Mouse (Mus musculus): ENCODE results near the gene Thsd4.
"Not testable (repeated sequence)": the region's sequence is repeated elsewhere in the genome, so short reads cannot be mapped to it uniquely, and the experiment has no call there.

Gene Thsd4

GRCm38 (mm10) chr9:60194905-60195304 lies 326.9 kb downstream of the Thsd4 start:
- no peak for DNase-seq

GRCm38 (mm10) chr9:60192321-60192720 lies 329.5 kb downstream of the Thsd4 start:
- DNase-seq, result no peak

DNA sequence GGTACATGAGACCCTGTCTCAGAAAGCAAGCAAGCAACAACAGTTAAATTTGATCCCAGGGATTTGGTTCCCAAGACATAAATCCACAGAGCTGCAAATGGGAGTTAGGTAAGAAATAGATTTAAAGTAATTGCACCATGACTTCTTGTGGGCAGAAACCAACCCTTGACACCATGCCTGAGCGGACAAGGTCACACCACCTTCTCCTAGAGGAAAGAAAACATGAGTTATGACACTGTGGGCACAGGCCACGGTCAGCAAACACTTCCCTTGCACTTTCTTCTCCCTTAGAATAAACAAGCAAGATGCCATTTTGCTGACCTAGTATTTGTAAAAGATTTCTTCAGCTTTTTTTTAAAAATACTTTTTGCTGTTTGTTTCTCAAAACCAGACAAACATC lies 334.4 kb downstream of the Thsd4 start:
- DNase-seq, result no peak

GRCm38 (mm10) chr9:60186948-60187347 lies 334.9 kb downstream of the Thsd4 start:
- no peak for DNase-seq

GRCm38 (mm10) chr9:60184083-60184482 lies 337.8 kb downstream of the Thsd4 start:
- no peak for DNase-seq

DNA sequence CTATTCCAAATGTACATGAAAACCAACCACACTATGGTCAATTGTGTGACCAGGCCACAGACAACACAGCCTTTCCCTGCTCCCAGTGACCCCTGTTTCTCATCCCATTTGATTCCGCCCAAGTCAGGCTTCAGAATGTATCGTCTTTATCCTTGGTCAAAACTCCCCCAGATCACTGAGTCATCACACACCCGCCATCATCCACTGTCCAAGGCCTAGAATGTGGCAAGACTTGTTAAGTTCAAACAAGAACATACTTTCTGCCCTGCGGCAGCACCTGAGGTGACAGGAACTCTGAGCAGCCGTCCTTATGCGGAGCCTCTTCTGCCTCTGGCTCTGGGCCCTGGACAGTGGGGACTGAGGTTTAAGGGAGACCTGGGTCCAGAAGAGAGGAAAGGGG lies 339.5 kb downstream of the Thsd4 start:
- no peak for DNase-seq

- DNase-seq, result no peak
Observed at GRCm38 (mm10) chr9:60180936-60181335, 340.9 kb downstream of the Thsd4 start.

DNA sequence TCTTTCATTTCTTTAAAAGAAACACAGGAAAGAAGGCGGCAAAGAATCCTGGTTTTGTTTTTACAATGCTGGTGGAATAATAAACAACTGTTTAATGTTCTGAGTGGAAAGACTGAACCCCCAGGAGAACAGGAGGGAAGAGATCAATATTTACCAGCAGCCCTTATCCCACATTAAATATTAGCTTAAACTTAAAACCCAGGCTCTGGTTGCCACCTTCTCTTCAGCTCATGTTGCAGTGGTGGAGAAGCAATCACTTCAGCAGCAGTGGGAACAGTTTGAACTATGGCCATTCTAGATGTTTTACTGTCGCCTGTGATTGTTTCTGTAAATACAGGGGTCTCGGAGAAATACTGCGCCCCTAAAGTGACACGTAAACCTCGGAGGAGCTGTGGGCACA lies 341.7 kb downstream of the Thsd4 start:
- no peak for DNase-seq

DNA sequence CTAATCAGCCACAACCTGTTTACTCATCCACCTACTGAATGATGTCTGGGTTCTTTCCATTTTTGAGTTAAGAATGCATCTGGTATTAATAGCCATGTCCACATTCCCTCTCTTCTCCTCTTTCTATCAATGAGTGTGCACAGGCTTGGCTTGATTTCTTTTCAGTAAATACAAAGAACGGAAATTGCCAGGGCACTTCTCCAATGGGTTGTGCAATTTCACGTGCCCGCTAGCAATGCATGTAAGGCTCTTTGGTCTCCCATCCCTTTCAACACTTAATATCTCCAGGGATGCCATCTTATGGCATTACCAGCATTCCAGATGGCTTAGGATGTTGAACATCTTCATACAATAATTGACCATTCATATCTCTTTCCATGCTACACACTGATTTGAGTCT lies 345.5 kb downstream of the Thsd4 start:
- no peak for DNase-seq

GRCm38 (mm10) chr9:60172459-60173060 lies 349.3 kb downstream of the Thsd4 start:
- not testable (repeated sequence) for DNase-seq

DNA sequence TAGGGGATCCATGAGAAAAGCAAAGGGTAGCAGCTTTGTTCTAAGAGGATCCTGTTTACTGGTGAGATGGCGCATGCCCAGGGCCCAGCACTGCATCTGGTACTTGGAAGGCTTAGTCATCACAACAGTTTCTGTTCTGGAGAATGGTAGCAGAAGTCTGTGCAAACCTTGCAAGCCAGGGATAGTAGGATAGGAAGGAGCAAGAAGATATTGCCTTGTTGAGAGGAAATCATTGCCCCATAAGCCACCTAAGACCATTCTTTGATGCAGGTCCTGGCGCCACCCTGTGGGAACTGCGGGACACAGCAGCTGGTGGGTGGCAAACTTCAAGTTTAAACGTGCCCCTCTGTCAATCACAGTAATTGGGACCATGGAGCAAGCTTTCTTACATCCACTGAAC lies 354.9 kb downstream of the Thsd4 start:
- peak; percentile 45 for DNase-seq

- DNase-seq, result no peak
Observed at GRCm38 (mm10) chr9:60160855-60161254, 361.0 kb downstream of the Thsd4 start.

GRCm38 (mm10) chr9:60160194-60160593 lies 361.7 kb downstream of the Thsd4 start:
- no peak for DNase-seq

GRCm38 (mm10) chr9:60152990-60153389 lies 368.9 kb downstream of the Thsd4 start:
- DNase-seq, result no peak

- no peak for DNase-seq
Observed at GRCm38 (mm10) chr9:60151897-60152627, 369.8 kb downstream of the Thsd4 start.

DNA sequence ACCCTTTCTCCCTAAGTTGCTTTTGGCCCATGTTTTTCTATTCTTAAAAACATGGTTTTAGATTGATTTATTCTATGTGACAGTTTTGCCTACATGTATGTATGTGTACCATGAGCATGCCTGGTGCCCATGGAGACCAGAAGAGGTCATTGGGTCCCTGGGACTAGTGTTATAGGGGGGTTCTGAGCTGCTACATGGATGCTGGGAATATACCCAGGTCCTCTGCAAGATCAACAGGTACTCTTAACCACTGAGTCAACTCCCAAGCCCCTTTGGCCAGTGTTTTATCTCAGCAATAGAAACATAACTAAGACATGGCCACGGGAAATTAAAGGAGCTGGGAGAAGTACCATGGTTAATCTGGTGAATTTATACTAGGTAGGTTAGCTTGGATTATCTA lies 371.3 kb downstream of the Thsd4 start:
- no peak for DNase-seq

DNA sequence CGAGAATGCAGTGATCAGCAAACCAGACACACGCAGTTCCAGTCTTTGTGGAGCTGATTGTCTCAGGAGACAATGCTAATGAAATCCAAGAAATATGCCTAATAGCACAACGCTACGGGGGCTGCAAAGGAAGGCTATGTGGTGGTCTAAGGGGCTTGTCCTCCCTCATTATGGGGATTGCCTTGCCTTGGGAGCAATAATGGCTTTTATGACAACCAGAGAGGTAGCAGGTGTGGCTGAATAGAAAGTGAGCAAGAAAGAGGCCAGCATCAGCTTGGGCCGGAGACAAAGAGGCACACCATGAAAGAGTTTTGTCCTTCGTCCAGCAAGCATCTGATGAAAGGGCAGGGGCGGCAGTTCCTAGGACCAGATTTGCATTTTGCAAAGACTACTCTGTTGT lies 372.9 kb downstream of the Thsd4 start:
- DNase-seq, result no peak

- DNase-seq, result no peak
Observed at GRCm38 (mm10) chr9:60147401-60147800, 374.4 kb downstream of the Thsd4 start.

GRCm38 (mm10) chr9:60143816-60144215 lies 378.0 kb downstream of the Thsd4 start:
- no peak for DNase-seq

GRCm38 (mm10) chr9:60141081-60141514 lies 380.7 kb downstream of the Thsd4 start:
- peak; percentile 27 for DNase-seq

DNA sequence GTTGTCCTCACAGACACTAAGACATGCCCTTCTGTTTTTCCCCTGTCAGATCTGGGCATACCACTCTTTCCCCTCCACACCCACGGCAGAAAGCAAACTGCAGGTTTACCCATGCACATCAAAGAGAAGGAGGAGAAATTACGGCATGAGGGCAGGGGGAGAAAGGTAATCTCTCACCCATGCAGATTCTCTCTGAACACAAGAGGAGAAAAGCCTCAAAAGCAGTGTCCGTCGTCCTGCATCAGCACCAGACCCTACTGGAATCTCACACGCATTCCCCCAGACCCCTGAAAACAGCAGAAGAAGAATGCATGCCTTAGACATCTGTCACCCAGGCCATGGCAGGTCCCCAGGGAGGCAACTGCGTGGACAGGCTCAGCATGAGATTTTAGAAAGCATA lies 381.4 kb downstream of the Thsd4 start:
- DNase-seq, result no peak

DNA sequence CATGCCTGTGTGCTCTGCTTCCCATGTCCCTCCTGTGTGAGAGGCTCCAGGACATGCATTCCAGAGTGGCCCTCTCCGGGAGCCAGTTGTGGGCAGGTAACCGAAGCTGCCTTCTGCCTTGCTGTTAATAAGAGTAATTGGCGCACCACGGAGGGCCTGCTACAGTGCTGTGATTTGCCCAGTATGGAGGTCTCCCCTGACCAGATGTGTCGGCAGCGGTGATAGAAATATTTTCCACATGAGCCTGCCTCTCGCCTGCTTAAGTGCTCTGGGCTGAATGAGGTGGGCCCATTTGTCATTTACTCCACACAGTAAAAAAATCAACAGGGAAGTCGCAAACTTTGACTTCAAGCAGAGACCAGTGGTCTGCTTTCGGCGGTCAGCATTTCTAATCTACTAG lies 382.4 kb downstream of the Thsd4 start:
- no peak for DNase-seq

DNA sequence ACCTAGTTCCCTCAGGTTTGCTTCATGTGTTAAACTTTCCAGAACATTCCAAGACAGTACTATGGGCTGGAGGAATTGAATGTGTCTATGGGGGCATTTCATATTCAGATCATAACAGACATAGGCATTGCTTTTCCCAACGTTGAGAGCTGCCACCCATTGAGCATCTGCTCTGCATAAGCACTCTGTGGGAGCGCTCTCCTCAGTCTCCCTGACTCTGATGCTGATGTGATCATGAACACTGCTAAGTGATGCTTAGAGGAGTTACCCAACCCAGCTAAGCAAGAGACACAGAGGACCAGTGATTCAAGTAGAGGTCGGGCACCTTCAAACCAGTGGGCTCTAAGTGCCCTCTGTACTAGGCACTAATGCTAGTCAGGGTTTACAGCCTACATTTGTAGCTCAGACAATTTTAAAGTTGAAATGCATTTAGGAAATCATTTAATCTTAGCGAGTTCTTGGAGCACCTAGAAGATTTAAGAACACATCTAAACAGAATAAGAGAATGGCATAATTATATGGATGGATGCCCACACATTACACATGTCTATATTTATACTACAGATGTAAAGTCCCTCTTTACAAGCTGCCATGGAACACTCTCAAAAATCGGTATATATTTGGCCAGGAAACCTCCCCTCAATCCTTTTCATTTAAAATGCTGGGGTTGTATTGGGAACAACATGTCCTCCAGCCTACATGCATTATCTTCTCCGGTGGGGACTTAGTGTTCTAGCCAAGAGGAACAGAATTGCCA lies 392.4 kb downstream of the Thsd4 start:
- no peak for DNase-seq

DNA sequence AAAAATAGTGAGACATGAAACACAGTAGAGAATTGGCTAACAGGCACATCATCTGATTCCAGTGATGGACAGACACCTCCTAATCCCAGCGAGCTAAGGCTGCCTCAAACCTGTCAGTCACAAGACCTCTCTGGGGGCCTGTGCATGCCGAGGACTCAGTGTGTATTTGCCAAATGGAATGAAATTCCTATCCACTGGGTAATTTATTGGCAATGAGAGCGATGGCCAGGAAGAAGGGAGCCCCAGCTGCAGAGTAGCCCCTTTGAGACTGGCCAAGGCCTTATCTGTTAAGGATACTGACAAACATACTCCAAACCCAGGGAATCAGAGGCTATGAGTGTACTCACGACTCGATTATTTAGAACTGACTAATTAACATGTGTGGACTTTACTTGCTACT lies 394.9 kb downstream of the Thsd4 start:
- no peak for DNase-seq
